Mouse (Mus musculus) left cerebral cortex, adult 2 months (tissue): ENCODE results near the gene Psap. TPM values are rescaled to one million over a fixed set of nuclear protein-coding genes. Genes with fewer than 3 reads are reported as not detected.

Experiments
- DNase-seq, 2 experiments: peaks; one replicate each; pipeline ENCODE4 v3.0.0; 2021 to 2022; ENCODE audit warnings: low spot score in 2 of 2, mixed read lengths in 1 of 2; ENCODE audit errors: extremely low spot score in 1 of 2
- H3K27ac ChIP-seq: fragments of 200-600 bp; 2 replicates; pipeline ENCODE4 v1.8.1; 2022
- H3K4me3 ChIP-seq: fragments of 200-600 bp; 2 replicates; pipeline ENCODE4 v1.8.1; 2022
- CTCF ChIP-seq: fragments of 200-600 bp; IDR thresholded peaks from 2 replicates; pipeline ENCODE4 v1.8.1; 2022; ENCODE audit warnings: antibody characterized with exemption, mild to moderate bottlenecking, moderate library complexity
- intact Hi-C: fragments of 180-260 bp; cut with DNase I; formaldehyde crosslinking; loops from one replicate; pipeline ENCODE4 v1.15.1; 2025
- total RNA-seq, 2 experiments: library from RNA; stranded (reverse); gene quantifications; 2 replicates each; pipeline ENCODE4 v1.2.3; 2021

Gene Psap
- total RNA-seq, 2 experiments from 2014 or later: 1,511 to 1,570 TPM

DNA sequence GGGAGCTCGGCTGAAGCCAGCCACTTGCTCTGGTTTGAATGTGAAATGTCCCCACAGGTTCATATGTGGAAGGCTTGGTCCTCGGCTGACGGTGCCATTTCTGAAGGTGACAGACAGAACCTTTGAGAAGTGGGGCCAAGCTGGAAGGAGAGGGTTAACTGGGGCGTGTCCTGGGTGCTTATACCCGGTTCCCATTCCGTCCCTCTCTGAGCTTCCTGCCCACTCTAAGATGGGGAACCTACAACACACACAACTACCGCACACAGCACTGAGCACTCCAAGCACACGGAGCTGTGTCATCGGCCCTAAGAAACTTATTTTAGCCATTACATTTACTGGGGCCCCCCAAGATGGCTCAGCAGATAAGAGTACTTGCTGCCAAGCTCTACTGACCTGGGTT is 64.1 kb downstream of the Psap start:
- DNase-seq: no peak
- intact Hi-C loops: no loop called here
- TF ChIP-seq CTCF: no peak
- Histone ChIP-seq H3K4me3 (no peak overlapping the region), H3K27ac (no peak overlapping the region)

DNA sequence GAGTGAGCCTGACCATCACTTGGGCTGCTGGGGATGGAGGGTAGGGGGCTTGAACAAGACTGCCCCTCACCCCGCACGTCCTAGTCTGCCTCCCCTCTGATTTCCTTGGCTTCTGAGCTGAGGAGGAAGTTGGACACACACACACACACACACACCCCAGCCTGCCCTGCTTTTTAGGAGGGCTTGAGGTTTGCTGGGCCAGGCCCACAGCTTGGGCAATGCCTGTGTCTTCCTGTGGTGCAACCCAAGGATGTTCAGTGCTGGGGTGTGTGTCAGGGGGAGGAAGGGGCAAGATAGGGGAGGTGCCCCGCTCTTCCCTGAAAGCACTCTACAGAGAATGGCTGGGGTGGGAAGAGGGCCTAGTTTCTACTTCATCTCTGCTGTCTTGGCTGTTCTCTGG is 66.7 kb downstream of the Psap start:
- no peak overlapping the region for H3K4me3 ChIP-seq
- no peak overlapping the region for H3K27ac ChIP-seq
- no peak for TF ChIP-seq CTCF
- intact Hi-C loops: no loop called here
- no peak for DNase-seq

DNA sequence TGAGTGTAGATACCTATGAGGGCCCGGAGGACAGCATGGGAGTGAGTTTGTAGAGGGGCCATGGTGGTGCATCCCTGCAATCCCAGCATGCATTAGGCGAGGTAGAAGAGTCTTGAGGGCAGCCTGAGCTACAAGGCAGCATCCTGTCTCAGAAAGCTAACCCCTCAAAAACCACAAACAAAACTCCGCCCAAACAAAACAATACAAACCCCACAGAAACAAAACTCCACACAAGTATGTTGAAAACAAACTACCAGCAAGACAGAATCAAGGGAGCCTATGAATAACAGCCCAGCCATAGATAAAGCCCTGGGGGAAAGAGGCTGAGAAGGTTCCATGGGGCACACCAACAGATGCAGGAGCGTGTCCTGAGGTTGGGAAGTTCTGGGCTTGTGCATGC is 68.6 kb downstream of the Psap start:
- TF ChIP-seq CTCF: no peak
- Histone ChIP-seq H3K27ac (no peak overlapping the region), H3K4me3 (no peak overlapping the region)
- intact Hi-C loops: loop anchor here (2.0 kb wide), 1 partner anchor 61 kb away; no protein-coding TSS in a partner anchor
- no peak for DNase-seq

DNA sequence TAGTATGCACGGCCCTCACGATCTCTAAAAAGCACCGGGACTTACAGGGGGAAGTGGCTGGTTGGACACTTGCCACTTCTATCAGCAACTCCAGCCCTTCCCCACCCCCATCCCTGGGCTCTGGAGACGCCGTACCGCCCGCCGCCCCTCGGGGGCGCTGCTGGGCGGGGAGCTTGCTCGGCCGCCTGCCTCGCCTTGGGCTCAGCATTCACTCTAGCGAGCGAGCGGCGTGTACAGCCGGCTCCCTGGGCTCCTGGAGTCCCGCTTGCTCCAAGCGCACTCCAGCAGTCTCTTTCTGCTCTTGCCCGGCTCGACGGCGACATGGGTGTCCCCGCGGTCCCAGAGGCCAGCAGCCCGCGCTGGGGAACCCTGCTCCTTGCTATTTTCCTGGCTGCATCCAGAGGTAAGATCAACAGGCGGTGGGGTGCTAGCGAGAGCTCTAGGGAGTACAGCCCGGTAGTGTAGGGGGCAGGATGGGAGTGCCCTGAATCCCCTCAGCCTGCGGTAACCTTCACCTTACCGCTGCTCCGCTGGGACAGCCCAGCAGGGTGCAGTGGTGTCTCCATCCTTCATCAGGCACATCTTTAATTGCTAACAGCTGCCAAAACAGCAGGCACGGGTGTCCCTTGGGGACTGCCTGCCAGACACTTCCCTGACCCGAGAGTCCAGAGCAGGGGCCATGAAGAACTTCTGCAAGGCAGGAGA is 69.4 kb downstream of the Psap start, which contains the start of gene Vsir:
Gene Vsir (plus strand): TSS at position 151 of the 705 bp plus-strand sequence.
- DNase-seq: peak; percentile 65 to 66
- H3K27ac ChIP-seq: peak within 1 kb of the TSS; percentile 69
- intact Hi-C loops: loop anchor here (2.0 kb wide), 1 partner anchor 60 kb away; no protein-coding TSS in a partner anchor
- H3K4me3 ChIP-seq: peak within 1 kb of the TSS; percentile 38
- TF ChIP-seq CTCF: peak; percentile 70

DNA sequence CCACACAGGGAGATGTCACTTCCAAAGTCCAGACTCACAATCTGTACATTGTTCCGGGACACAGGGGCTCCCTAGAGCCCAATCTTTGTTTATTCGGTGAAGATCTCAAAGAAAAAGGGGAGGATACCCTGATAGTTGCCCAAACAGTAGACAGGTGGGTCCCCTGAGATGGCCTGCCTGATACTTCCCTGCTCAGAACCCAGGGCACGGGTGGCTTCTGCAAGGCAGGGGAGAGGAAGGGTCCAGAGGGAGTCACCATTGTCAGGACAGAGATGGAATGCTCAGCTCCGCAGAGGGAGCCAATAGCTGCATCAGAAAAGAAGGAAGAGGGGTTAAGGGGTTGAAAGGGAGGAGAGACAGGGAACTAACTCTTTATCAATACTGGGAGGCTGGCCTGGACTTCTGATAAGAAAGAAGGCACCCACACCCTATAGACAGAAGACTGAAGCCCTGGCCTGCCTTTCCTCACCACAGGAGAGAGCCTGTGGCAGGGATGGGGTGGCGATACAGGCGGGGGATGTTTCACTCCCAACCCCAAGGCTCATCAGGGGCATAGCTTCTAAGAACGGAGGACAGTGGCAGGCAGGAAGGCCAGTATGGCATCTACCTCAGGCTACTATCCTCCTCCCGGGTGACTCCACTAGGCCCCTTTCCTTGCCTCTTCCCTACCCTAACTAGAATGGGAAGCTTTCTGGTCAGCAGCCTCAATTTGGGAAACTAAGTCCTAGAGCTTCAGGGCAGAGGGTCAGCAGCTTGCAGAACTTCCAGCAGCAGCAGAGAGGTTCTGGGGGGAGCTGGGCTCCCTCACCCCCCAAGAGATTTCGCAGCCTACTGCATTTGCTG is 70.6 kb downstream of the Psap start:
- intact Hi-C loops: loop anchor here (2.0 kb wide), 1 partner anchor 59 kb away; no protein-coding TSS in a partner anchor
- Histone ChIP-seq H3K27ac (peak overlapping the region; percentile 69; the same call in 1 of the 2 replicates), H3K4me3 (peak overlapping the region; percentile 38)
- no peak for TF ChIP-seq CTCF
- DNase-seq: no peak

DNA sequence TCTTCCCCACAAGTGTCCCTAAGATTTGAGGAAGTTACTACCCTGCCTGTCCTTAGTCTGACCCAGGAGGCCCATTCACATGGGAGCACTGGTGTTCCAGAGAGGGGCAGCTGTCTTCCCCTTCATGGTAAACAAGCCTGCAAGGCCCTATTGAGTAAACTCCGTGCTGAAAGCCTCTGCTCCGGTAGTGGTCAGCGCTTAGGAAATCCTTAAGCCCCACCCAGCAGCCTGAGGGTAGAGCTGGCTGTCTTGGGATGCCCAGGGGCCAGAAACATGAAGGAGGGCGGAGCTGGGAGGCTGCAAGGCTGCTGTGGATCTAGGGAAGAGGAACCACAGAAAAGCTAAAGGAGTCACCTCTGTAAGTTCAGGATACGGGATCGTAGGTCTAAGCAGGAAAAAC is 71.6 kb downstream of the Psap start:
- no peak for DNase-seq
- peak overlapping the region; percentile 69; the same call in 1 of the 2 replicates for H3K27ac ChIP-seq
- intact Hi-C loops: no loop called here
- TF ChIP-seq CTCF: no peak
- H3K4me3 ChIP-seq: no peak overlapping the region

DNA sequence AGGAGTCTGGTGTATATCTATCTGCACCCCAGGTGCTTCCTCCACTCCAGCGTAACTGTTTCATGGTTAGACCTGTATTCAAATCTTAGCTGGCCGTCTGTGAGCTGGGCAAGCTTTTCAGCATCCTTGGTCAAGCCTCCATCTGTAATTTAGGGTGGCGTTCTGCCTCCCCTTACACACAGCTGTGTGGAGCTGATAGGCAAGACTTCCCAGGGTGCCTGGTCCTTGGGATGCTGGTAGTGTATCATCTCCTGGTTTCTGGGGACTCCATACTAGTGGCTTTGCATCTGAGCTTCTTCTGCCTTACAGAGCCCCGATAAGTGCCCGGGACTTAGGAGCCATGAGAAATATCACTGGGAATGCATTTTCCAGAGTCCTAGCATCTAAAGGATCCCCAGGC is 72.2 kb downstream of the Psap start:
- TF ChIP-seq CTCF: no peak
- Histone ChIP-seq H3K27ac (no peak overlapping the region), H3K4me3 (no peak overlapping the region)
- no peak for DNase-seq
- intact Hi-C loops: no loop called here

DNA sequence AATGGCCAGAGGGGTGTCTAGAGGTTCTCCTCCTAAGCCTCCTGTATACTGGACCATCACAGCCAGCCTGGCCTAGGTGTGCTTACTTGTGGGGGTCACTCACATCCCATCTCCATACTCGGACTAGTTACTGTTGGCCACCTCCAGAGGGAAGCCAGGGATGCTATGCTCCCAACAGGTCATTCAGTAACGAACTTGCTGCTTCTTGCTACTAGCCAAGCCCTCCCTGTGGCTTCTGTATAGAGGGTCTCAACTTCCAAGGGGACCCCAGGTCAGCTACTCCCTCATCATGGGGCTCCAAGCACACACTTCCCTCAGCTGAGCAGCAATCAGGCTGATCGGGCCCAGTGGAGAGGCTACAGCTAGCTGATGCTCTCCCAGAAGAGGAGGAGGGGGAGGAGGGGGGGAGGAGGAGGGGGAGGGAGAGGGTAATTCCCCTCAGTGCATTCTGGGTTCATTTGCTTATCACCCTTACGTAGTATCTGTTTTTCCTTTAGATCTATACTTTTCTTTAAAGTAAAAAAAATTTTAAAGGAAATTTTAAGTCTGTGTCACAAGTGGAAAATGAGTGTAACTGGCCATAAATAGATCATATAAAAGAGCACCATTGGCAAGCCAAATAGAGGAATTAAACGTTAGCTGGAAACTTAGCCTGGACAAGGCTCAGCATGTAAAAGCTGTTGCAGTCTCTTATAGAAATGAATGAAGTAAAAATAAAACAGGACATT is 72.8 kb downstream of the Psap start:
- Histone ChIP-seq H3K27ac (no peak overlapping the region), H3K4me3 (peak overlapping the region; percentile 34)
- TF ChIP-seq CTCF: no peak
- no peak for DNase-seq
- intact Hi-C loops: no loop called here

DNA sequence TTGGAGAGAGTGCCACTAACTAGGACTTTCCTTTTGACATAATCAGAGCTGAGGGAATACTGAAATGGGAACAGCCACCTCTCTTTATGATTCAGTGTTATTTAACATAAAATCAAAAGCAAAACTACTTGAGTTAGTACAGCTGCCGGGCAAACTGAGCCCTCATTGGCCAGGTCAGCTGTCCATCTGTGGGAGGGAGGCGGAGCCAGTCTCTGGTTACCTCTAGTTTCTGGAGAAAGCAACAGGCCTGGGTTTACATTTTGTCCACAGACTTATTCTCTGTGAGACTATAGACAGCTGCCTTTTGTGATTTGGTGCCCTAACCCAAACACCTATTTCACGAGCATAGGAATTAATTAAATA is 73.4 kb downstream of the Psap start:
- Histone ChIP-seq H3K27ac (no peak overlapping the region), H3K4me3 (peak overlapping the region; percentile 34)
- no peak for TF ChIP-seq CTCF
- intact Hi-C loops: no loop called here
- DNase-seq: peak; percentile 64 to 77

DNA sequence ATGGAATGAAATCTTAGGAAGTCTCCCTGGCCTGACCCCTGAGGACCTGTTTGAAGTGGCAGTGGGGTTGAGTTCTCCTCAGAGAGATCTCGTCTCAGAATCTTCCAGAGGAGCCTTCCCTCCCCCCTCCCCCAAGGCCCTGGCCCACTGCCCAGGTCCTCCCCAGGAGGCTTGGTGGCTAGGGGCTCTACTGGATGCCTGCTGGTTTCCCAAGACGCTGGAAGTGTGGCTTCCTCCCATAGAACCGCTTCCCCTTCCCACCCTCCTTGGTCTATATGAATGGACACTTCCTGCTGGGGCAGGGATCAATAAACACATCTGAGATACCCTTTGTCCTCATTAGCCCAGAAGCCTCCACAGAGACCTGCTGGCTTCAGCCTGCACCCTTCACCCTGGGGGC is 73.8 kb downstream of the Psap start:
- H3K4me3 ChIP-seq: no peak overlapping the region
- H3K27ac ChIP-seq: no peak overlapping the region
- intact Hi-C loops: no loop called here
- DNase-seq: no peak
- TF ChIP-seq CTCF: no peak

DNA sequence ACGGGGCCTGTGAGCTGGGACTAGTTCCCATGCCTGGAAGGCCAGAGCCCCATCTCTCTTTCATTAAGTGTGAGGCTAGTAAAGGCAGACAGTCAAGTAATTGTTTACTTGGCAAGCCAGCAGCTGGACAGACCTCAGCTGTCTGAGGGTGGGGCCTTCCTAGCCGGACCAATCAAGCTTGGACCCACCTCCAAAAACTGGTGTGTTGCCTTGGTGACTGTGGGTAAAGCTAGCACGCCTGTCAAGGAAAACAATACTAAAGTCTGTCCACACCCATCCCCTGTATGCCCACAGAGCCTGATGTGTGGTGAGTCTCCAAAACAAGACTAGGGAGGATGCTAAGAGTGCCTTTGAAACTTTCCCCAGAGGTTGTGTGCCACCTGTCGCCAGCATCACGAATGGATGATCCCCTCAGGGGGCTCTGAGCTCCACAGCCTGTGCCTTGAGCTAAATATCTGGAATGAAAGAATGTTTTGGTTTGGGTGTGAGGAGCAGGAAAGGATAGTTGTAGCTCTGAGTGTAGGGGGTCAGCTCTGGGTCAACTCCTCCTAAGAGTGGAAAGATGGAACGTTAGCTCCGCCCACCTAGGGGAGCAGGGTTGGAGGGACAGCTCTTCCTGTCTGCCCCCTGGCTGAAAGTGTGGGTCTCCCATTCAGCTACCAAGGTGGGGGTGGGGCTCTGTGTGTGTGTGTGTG is 74.5 kb downstream of the Psap start:
- no peak overlapping the region for H3K4me3 ChIP-seq
- no peak overlapping the region for H3K27ac ChIP-seq
- intact Hi-C loops: no loop called here
- no peak for TF ChIP-seq CTCF
- no peak for DNase-seq

Other genes starting within 250 kb of the Psap start
- gene Spock2, start 171.4 kb upstream of the Psap start, total RNA-seq: 100 to 1,000 TPM; 541 to 578 TPM
- gene Chst3, start 58.4 kb upstream of the Psap start, total RNA-seq: 1 to 10 TPM; 1.2 to 1.4 TPM
- gene Vsir, start 69.2 kb downstream of the Psap start, total RNA-seq: 10 to 100 TPM; 19.7 to 26.7 TPM
- not detected for gene Gm17455, start 122.1 kb downstream of the Psap start, total RNA-seq